Mouse (Mus musculus): Measurements from ENCODE around the gene Fam162a. TPM values are rescaled to one million over a fixed set of nuclear protein-coding genes. Genes with fewer than 3 reads are reported as not detected.
"Not testable (repeated sequence)": the region's sequence is repeated elsewhere in the genome, so short reads cannot be mapped to it uniquely, and the experiment has no call there.

The Fam162a gene
- 10 to 100 TPM; 51.3 to 65.8 (median 62.1) TPM for total RNA-seq (2022)

- DNase-seq (ENCODE audit: low spot score in 2 of 2): peak; percentile 88 to 91
Observed at GRCm38 (mm10) chr16:36071450-36072379, at the start of gene Fam162a, which contains the start of gene Ccdc58. Fam162a (minus strand) TSS chr16:36071594. Ccdc58 (plus strand) TSS chr16:36071685.

GRCm38 (mm10) chr16:36115751-36116150 lies 44.4 kb upstream of the Fam162a start:
- not testable (repeated sequence) for DNase-seq (ENCODE audit: low spot score in 2 of 2)

GRCm38 (mm10) chr16:36111486-36111885 lies 40.1 kb upstream of the Fam162a start:
- not testable (repeated sequence) for DNase-seq (ENCODE audit: low spot score in 2 of 2)

GRCm38 (mm10) chr16:36102211-36102610 lies 30.8 kb upstream of the Fam162a start:
- DNase-seq (ENCODE audit: low spot score in 2 of 2): no peak

- DNase-seq (ENCODE audit: low spot score in 2 of 2): no peak
Observed at GRCm38 (mm10) chr16:36101526-36101925, 30.1 kb upstream of the Fam162a start.

GRCm38 (mm10) chr16:36097813-36098499 lies 26.6 kb upstream of the Fam162a start:
- not testable (repeated sequence) for DNase-seq (ENCODE audit: low spot score in 2 of 2)

- DNase-seq (ENCODE audit: low spot score in 2 of 2): no peak
Observed at GRCm38 (mm10) chr16:36094079-36094478, 22.7 kb upstream of the Fam162a start.

- DNase-seq (ENCODE audit: low spot score in 2 of 2): no peak
Observed at GRCm38 (mm10) chr16:36090785-36091509, 19.6 kb upstream of the Fam162a start.

GRCm38 (mm10) chr16:36089850-36090616 lies 18.6 kb upstream of the Fam162a start:
- DNase-seq (ENCODE audit: low spot score in 2 of 2): no peak

- no peak for DNase-seq (ENCODE audit: low spot score in 2 of 2)
Observed at GRCm38 (mm10) chr16:36089065-36089464, 17.7 kb upstream of the Fam162a start.

GRCm38 (mm10) chr16:36087846-36088245 lies 16.5 kb upstream of the Fam162a start:
- DNase-seq (ENCODE audit: low spot score in 2 of 2): no peak

- DNase-seq (ENCODE audit: low spot score in 2 of 2): no peak
Observed at GRCm38 (mm10) chr16:36079916-36080315, 8.5 kb upstream of the Fam162a start.

GRCm38 (mm10) chr16:36074772-36075171 lies 3.4 kb upstream of the Fam162a start:
- no peak for DNase-seq (ENCODE audit: low spot score in 2 of 2)

- no peak for DNase-seq (ENCODE audit: low spot score in 2 of 2)
Observed at GRCm38 (mm10) chr16:36072410-36073011, 1.1 kb upstream of the Fam162a start.

- DNase-seq (ENCODE audit: low spot score in 2 of 2): no peak
Observed at GRCm38 (mm10) chr16:36071071-36071449, 334 bp downstream of the Fam162a start.

GRCm38 (mm10) chr16:36069819-36070575 lies 1.4 kb downstream of the Fam162a start:
- no peak for DNase-seq (ENCODE audit: low spot score in 2 of 2)

GRCm38 (mm10) chr16:36068356-36068755 lies 3.0 kb downstream of the Fam162a start:
- no peak for DNase-seq (ENCODE audit: low spot score in 2 of 2)

GRCm38 (mm10) chr16:36067694-36068093 lies 3.7 kb downstream of the Fam162a start:
- DNase-seq (ENCODE audit: low spot score in 2 of 2): no peak

GRCm38 (mm10) chr16:36064904-36065303 lies 6.5 kb downstream of the Fam162a start:
- no peak for DNase-seq (ENCODE audit: low spot score in 2 of 2)

- no peak for DNase-seq (ENCODE audit: low spot score in 2 of 2)
Observed at GRCm38 (mm10) chr16:36063315-36063714, 8.1 kb downstream of the Fam162a start.
